Mouse (Mus musculus): ENCODE data around the gene Minos1. TPM values are rescaled to one million over a fixed set of nuclear protein-coding genes. Genes with fewer than 3 reads are reported as not detected.

The Minos1 gene
- total and polyA plus RNA-seq, 2 experiments: 29.7 to 45.2 TPM

GRCm38 (mm10) chr4:139068287-139068686 is 62.6 kb downstream of the Minos1 start:
- no peak for TF ChIP-seq POLR2A (IDR thresholded peaks at IDR 0.05; ENCODE audit: extremely low read depth, insufficient read depth, low read length)
- no peak for TF ChIP-seq CTCF (IDR thresholded peaks at IDR 0.05; ENCODE audit: low read depth, low read length)
- no peaks in the 10 kb centered on the region for H3K4me1 ChIP-seq (ENCODE audit: control insufficient read depth, insufficient read depth, low read length)
- H3K27me3 ChIP-seq (ENCODE audit: control insufficient read depth, insufficient read depth, low read length): 0 out of 2 replicates have a peak, but pooled peaks cover 4% of the 10 kb centered on the region
- H3K79me2 ChIP-seq (ENCODE audit: control insufficient read depth, insufficient read depth, low read length): no peaks in the 10 kb centered on the region
- H3K36me3 ChIP-seq (ENCODE audit: control insufficient read depth, insufficient read depth, low read length): no peaks in the 10 kb centered on the region
- H3K4me3 ChIP-seq (ENCODE audit: insufficient read depth, low read depth, low read length): no peak overlapping the region
- no peak overlapping the region for H3K9ac ChIP-seq (ENCODE audit: low read depth, low read length)
- WGBS: 37% methylated on average over 4 of the region's 4 CpGs
- no peak overlapping the region for H3K27ac ChIP-seq (replicated peaks; ENCODE audit: insufficient read depth, low read depth, low read length)
- DNase-seq (ENCODE audit: extremely low read depth, low read depth, low spot score): no peak

- H3K4me1 ChIP-seq (ENCODE audit: control insufficient read depth, insufficient read depth, low read length): no peaks in the 10 kb centered on the region
- 85% methylated on average over 5 of the region's 5 CpGs for WGBS
- no peak for DNase-seq (ENCODE audit: extremely low read depth, low read depth, low spot score)
Measured at GRCm38 (mm10) chr4:139064831-139065230, 66.1 kb downstream of the Minos1 start.

GRCm38 (mm10) chr4:139059569-139059968 is 71.3 kb downstream of the Minos1 start:
- no peaks in the 10 kb centered on the region for H3K79me2 ChIP-seq (ENCODE audit: control insufficient read depth, insufficient read depth, low read length)
- no peak overlapping the region for H3K27ac ChIP-seq (replicated peaks; ENCODE audit: insufficient read depth, low read depth, low read length)
- WGBS: 22% methylated on average over 7 of the region's 7 CpGs
- no peak overlapping the region for H3K9ac ChIP-seq (ENCODE audit: low read depth, low read length)
- no peaks in the 10 kb centered on the region for H3K4me1 ChIP-seq (ENCODE audit: control insufficient read depth, insufficient read depth, low read length)
- no peak overlapping the region for H3K4me3 ChIP-seq (ENCODE audit: insufficient read depth, low read depth, low read length)
- no peaks in the 10 kb centered on the region for H3K27me3 ChIP-seq (ENCODE audit: control insufficient read depth, insufficient read depth, low read length)
- TF ChIP-seq CTCF (IDR thresholded peaks at IDR 0.05; ENCODE audit: low read depth, low read length) (no peak), POLR2A (IDR thresholded peaks at IDR 0.05; ENCODE audit: extremely low read depth, insufficient read depth, low read length) (no peak)
- H3K36me3 ChIP-seq (ENCODE audit: control insufficient read depth, insufficient read depth, low read length): peaks cover 3% of the 10 kb centered on the region; the same call in 1 of the 2 replicates
- DNase-seq (ENCODE audit: extremely low read depth, low read depth, low spot score): no peak

More at GRCm38 (mm10) chr4:139064831-139065230, 66.1 kb downstream of the Minos1 start:
- Histone ChIP-seq H3K27ac (replicated peaks; ENCODE audit: insufficient read depth, low read depth, low read length) (no peak overlapping the region), H3K9ac (ENCODE audit: low read depth, low read length) (no peak overlapping the region), H3K79me2 (ENCODE audit: control insufficient read depth, insufficient read depth, low read length) (no peaks in the 10 kb centered on the region), H3K36me3 (ENCODE audit: control insufficient read depth, insufficient read depth, low read length) (no peaks in the 10 kb centered on the region), H3K4me3 (ENCODE audit: insufficient read depth, low read depth, low read length) (no peak overlapping the region), H3K27me3 (ENCODE audit: control insufficient read depth, insufficient read depth, low read length) (0 out of 2 replicates have a peak, but pooled peaks cover 4% of the 10 kb centered on the region)
- no peak for TF ChIP-seq CTCF (IDR thresholded peaks at IDR 0.05; ENCODE audit: low read depth, low read length)
- TF ChIP-seq POLR2A (IDR thresholded peaks at IDR 0.05; ENCODE audit: extremely low read depth, insufficient read depth, low read length): no peak

- TF ChIP-seq CTCF (IDR thresholded peaks at IDR 0.05; ENCODE audit: low read depth, low read length) (no peak), POLR2A (IDR thresholded peaks at IDR 0.05; ENCODE audit: extremely low read depth, insufficient read depth, low read length) (no peak)
- 95% methylated on average over 5 of the region's 5 CpGs for WGBS
- no peak overlapping the region for H3K27ac ChIP-seq (replicated peaks; ENCODE audit: insufficient read depth, low read depth, low read length)
Measured at GRCm38 (mm10) chr4:139058029-139058428, 72.9 kb downstream of the Minos1 start.

GRCm38 (mm10) chr4:139057291-139057690 is 73.6 kb downstream of the Minos1 start:
- no peaks in the 10 kb centered on the region for H3K27me3 ChIP-seq (ENCODE audit: control insufficient read depth, insufficient read depth, low read length)
- H3K79me2 ChIP-seq (ENCODE audit: control insufficient read depth, insufficient read depth, low read length): no peaks in the 10 kb centered on the region
- no peaks in the 10 kb centered on the region for H3K4me1 ChIP-seq (ENCODE audit: control insufficient read depth, insufficient read depth, low read length)
- peaks cover 3% of the 10 kb centered on the region; the same call in 1 of the 2 replicates for H3K36me3 ChIP-seq (ENCODE audit: control insufficient read depth, insufficient read depth, low read length)
- H3K27ac ChIP-seq (replicated peaks; ENCODE audit: insufficient read depth, low read depth, low read length): no peak overlapping the region
- H3K4me3 ChIP-seq (ENCODE audit: insufficient read depth, low read depth, low read length): no peak overlapping the region
- TF ChIP-seq CTCF (IDR thresholded peaks at IDR 0.05; ENCODE audit: low read depth, low read length) (no peak), POLR2A (IDR thresholded peaks at IDR 0.05; ENCODE audit: extremely low read depth, insufficient read depth, low read length) (no peak)
- no peak overlapping the region for H3K9ac ChIP-seq (ENCODE audit: low read depth, low read length)
- WGBS: 86% methylated on average over 5 of the region's 5 CpGs
- no peak for DNase-seq (ENCODE audit: extremely low read depth, low read depth, low spot score)

More at GRCm38 (mm10) chr4:139058029-139058428, 72.9 kb downstream of the Minos1 start:
- no peaks in the 10 kb centered on the region for H3K27me3 ChIP-seq (ENCODE audit: control insufficient read depth, insufficient read depth, low read length)
- H3K4me3 ChIP-seq (ENCODE audit: insufficient read depth, low read depth, low read length): no peak overlapping the region
- no peak for DNase-seq (ENCODE audit: extremely low read depth, low read depth, low spot score)
- H3K9ac ChIP-seq (ENCODE audit: low read depth, low read length): no peak overlapping the region
- peaks cover 3% of the 10 kb centered on the region; the same call in 1 of the 2 replicates for H3K36me3 ChIP-seq (ENCODE audit: control insufficient read depth, insufficient read depth, low read length)
- H3K4me1 ChIP-seq (ENCODE audit: control insufficient read depth, insufficient read depth, low read length): no peaks in the 10 kb centered on the region
- no peaks in the 10 kb centered on the region for H3K79me2 ChIP-seq (ENCODE audit: control insufficient read depth, insufficient read depth, low read length)

- TF ChIP-seq CTCF (IDR thresholded peaks at IDR 0.05; ENCODE audit: low read depth, low read length) (no peak), POLR2A (IDR thresholded peaks at IDR 0.05; ENCODE audit: extremely low read depth, insufficient read depth, low read length) (no peak)
- no peaks in the 10 kb centered on the region for H3K27me3 ChIP-seq (ENCODE audit: control insufficient read depth, insufficient read depth, low read length)
- no peaks in the 10 kb centered on the region for H3K79me2 ChIP-seq (ENCODE audit: control insufficient read depth, insufficient read depth, low read length)
- no peak overlapping the region for H3K9ac ChIP-seq (ENCODE audit: low read depth, low read length)
- DNase-seq (ENCODE audit: extremely low read depth, low read depth, low spot score): no peak
- WGBS: 95% methylated on average over 3 of the region's 3 CpGs
- H3K36me3 ChIP-seq (ENCODE audit: control insufficient read depth, insufficient read depth, low read length): peaks cover 3% of the 10 kb centered on the region; the same call in 1 of the 2 replicates
- H3K27ac ChIP-seq (replicated peaks; ENCODE audit: insufficient read depth, low read depth, low read length): no peak overlapping the region
- H3K4me3 ChIP-seq (ENCODE audit: insufficient read depth, low read depth, low read length): no peak overlapping the region
- no peaks in the 10 kb centered on the region for H3K4me1 ChIP-seq (ENCODE audit: control insufficient read depth, insufficient read depth, low read length)
Measured at GRCm38 (mm10) chr4:139055744-139056143, 75.2 kb downstream of the Minos1 start.

Measured in liver, adult 2 months (tissue).